Mouse (Mus musculus) cerebellum, adult 8-10 months (tissue): ENCODE results near the gene Gnl3l.

Experiments
- DNase-seq: peaks from one replicate; pipeline ENCODE4 v3.0.0; 2022

Gene Gnl3l

DNA sequence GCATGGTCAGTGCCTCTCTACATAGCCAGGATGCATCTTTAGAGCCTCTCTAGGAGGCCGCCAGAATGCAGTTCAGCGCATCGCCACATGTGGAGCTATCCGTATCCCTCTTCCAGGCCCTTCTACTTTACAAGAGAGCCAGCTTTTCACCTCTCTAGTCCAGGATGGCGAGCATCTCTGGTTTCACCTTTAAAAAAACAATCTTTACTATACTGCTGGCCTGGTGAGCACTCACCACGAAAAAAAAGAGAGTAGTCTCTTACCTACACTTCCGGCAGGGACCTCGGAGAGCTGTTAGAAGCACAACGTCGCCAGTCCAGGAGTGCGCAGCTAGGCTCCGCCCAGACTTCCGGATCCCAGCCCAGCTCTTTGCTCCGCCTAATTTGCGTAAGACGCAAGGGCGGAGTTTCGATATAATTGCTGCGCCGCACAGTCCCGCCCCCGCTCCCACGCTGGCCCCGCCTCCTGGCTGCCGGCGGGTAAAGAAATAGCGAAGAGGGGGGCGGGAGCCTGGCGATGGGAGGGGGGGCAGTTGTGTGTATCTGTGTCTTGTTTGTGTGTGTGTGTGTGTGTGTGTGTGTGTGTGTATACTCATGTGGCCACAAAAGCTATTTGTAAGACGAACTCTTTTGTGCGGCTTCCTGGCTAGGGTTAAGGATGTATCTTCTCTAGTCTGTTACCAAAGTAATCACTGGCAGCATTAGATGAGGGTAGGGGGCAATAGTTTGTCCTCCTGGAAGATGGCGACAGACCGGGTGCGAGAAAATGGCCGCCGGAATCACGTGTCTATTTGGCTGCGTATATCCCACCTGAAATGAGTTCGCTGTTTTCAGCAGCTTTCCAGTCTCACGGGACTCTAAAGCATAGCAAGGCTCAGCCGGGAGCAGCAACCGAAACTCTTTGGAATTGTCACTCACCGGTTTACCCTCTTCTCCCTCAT lies at the start of gene Gnl3l:
Gene Gnl3l (minus strand): TSS at position 385 of the 940 bp plus-strand sequence.
- DNase-seq, result peak; percentile 82

DNA sequence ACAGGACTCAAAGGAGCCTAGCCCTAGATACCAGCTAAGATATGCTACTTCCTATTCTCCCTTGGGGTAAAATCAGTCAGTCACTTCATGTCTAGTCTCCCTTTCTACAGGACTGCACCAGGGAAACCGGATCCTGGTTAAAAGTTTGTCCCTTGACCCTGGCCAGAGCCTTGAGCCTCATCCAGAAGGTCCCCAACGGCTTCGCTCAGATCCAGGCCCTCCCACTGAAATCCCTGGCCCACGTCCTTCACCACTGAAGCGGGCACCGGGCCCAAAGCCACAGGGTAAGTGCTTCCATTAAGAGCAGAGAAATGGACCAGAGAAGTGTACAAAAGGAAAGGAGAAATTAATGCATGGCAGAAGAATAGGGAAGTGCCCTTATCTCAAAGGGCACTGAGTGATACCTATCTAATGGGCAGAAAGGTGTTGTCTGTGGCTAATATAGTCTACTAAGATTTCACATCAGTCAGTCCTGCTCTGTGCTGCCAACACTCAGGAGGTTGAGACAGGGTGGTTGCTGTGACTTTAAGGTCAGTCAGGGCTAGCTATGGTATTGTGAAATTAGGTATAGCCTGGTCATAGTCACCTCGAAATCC lies 49.0 kb upstream of the Gnl3l start:
- DNase-seq, result no peak

DNA sequence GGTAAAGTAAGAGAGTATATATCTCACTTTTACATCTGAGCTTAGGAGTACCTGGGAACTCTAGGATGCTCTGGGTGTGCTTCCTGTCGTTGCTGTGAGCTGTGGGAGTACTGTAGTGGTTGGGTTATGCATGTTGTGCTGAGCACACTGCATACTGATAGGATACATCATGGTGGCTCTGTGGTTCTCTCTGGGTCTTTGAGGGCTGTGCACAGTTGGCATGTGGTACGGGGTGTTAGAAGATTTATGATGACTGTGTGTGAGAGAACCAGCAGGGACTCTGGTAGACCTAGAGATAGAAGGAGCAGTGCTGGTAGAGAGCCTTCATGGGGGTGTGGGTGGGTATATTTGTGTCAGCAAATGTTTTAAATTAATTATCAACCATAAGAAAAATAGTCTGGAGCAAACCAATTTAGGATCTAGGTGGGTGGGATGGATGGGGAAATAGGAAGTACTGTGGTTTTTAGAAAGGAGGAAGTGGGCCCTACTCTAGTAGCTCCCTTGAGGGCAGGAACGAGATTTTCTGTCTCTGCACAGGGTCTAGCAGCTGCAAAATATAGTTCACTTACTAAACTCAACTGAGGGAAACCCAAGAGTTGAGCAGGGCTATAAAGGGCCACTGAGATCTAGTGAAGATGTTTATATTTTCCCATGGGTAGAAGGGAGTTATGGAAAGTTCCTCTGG lies 44.6 kb upstream of the Gnl3l start:
- DNase-seq, result no peak

DNA sequence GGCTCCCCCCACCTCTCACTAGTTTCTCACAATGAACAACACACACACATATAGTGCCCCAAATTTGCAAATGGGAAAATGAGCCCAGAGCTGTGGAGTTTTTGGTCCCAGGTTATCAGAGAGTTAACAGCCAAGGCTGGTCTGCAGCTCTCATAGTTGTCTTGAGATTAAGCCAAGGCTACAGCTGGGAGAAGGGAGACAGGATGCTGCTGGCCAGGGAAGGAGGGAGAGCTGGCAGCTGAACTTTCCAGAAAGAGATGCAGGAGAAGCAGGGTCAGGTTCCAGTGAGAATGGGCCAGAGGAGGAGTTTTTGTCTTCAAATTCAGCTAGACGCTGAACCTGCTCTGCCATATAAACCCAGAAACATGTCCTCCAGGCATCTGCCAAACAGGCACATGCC lies 42.2 kb upstream of the Gnl3l start:
- DNase-seq, result no peak

DNA sequence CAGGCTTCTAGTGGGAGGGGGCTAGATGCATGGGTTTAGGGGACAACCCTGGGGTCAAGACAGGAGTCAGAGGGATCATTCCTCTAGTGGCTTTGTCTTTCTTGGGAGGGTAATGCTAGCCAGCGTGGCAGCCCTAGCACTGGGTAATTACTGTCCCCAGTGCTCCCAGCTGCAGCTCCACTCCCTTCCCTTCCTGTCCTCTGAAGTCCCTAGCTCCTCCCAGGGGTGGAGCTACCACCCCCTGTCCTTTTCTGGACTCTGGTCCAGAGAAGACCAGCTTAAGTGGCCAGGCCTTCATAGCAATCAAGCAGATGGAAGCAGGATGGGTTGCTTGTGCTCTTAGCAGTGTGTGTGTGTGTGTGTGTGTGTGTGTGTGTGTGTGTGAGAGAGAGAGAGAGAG lies 38.4 kb upstream of the Gnl3l start:
- DNase-seq, result no peak

DNA sequence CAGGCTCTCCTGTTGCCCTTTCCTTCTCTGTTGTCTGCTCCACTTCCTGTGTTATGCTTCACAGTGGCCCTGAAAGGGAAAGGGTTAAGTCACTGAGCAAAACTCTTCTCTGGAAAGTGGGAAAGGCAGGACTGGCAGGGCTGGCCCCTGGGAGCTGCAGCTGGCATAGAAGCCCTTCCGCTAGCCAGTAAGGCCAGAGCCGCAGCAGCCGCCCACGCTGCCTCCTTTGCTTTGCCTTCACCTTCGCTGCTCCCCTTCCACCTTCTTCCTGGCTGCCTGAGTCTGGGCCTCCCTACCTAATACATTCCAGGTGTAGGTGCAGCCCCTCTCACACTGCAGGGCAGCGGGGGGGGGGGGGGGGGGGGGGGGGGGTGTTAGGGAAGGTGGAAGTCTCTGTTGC lies 37.4 kb upstream of the Gnl3l start:
- no peak for DNase-seq

DNA sequence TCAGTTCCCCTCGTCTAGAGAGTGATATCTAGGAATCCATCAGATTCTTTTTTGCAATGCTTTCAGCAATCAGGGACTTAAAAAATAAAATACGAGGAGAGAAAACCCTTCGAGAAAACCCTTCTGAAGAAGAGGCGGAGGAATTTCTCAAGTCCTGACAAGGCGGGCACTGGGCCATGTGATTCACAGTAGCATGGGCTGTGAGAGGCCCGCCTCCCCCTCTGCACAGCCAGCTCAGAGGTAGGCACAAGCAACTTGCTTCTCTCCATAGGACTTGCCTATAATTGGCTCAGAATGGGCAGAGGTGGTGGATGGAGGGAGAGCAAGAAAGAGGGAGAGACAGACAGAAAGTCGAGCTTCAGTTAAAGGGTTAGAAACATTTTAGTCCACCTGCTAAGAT lies 33.2 kb upstream of the Gnl3l start:
- no peak for DNase-seq

DNA sequence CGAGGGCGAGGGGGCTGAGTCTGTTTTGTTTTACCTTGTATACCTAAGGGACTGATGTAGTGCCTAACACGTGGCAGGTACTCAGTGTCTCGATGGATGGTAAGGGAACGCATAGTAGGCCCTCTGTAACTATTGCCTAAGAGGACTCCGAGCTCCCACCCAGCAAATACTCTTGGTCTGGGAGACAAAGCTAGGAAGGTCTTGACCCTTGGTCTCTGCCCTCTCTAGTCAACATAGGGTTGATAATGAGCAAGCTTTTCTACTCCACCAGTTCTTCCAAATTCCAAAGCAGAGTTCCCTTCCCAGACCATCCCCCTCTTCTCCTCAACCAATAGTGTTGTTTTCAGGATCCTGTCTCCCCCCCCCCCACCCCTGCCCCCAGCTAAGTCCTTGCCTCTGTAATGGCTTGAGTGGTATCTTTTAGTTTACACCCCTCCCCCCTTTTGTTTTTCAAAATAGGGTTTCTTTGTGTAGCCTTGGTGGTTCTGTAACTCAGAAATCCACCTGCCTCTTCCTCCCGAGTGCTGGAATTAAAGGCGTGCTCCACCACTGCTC lies 32.6 kb upstream of the Gnl3l start:
- no peak for DNase-seq

DNA sequence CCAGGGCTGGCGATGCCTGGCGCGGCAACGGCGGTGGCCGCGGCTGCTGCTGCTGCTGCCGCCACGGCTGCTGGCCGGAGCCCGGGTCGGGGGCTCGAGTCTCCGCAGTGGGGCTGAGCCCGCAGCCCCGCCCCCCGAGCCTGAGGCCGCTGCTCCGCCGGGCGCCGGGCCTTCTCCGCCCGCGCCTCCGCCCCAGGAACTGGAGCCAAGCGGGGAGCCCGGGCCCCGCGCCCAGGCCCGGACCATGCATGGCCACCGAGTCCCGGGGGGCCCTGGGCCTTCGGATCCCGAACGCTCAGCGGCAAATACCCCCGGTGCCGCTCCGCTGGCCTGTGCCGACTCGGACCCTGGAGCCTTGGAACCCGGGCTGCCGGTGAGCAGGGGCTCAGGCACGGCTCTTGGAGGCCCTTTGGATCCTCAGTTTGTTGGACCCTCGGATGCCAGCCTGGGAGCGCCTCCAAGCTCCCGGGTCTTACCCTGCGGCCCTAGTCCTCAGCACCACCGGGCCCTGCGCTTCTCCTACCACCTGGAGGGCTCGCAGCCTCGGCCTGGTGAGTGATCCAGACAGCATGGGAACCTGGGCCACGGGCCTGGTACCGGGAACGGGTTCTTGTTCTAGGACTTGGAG lies 30.4 kb upstream of the Gnl3l start:
- peak; percentile 36 for DNase-seq

DNA sequence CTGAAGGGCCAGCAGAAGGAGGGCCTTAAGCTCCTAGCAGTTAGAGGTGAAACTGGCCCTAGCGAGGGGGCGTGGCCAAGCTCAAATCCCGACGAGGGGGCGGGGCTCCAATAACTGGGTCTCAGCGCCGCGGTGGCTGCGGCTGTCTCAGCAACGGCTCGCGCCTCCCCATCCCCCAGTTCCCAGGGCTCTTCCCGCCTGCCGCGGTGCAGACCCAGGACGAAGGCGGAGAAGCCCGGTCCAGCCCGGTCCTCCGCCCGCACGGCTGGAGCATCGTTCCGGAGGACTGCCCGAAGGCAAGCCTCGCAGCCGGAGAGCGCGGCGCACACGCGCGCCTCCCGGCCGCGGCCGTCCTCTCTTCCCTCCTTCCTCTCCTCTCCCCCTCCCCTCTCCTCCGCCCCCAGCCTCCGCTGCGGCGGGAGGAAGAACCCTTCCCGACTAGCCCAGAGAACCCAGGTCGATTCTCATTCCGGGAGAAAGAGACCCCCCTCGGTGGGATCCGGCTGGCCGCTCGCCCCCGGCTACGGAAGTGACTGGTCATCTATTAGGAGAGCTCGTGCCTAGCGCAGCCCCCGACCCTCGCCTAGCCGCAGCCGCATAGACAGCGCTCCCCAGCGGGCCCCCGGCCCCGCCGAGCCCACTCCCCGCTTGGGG lies 29.8 kb upstream of the Gnl3l start:
- DNase-seq, result peak; percentile 85

DNA sequence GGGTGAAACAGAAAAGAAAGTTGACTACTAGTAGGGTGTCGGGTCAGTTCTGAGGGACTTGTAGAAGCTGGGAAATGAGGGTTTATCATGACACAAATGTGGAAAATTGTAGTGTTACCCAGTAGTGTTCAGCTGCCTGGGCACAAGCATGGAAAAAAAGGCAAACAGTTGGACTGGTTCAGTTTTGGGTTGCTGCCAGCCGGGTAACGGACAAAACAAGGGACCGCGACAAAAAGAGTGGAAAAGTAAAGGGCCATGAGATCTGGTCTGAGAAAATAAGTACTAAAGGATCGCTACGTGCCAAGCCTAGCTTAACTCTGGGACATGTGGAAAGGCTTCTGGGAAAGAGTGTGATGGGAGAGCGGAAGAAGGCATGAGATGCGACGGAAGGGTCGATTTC lies 29.2 kb upstream of the Gnl3l start:
- no peak for DNase-seq

DNA sequence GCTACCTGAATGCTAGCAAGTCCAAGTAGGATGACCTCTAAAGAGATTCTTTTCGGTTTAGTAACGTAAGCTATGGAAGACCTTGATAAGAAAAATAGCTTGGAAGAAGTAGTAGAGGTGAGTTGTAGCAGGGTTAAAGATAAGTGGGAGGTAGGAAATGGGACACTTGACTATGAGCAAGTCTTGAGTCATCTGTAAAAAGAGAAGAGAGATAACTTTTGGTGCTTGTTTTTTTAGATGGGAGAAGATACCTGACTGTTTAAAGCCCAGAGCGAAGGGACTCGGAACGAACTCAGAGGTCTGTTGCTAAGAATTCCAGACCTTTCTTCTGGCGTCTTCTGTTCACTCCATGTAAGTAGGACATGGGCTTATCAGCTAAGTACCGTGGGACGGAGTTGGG lies 28.7 kb upstream of the Gnl3l start, which contains the start of gene Fgd1:
Gene Fgd1 (plus strand): TSS at position 301 of the 400 bp plus-strand sequence.
- DNase-seq, result no peak

DNA sequence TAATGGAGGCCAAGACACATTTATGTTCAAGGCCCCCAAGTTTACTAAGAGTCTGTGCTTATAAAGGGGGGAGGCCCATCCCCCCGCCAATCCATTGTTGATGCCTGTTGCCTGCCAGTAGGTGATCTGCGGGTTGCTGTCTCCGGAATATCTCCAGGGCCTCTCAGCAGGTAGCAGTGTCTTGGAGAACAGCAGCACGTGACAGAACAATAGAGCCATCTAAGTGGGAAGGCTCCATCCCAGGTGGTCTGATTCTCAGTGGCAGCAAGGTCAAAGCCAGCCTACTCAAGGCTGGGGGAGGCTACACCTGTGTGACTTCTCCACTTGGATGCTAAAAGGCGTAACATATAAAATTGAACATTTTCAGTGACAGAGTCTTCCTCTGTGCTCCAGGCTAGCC lies 24.1 kb upstream of the Gnl3l start:
- no peak for DNase-seq

DNA sequence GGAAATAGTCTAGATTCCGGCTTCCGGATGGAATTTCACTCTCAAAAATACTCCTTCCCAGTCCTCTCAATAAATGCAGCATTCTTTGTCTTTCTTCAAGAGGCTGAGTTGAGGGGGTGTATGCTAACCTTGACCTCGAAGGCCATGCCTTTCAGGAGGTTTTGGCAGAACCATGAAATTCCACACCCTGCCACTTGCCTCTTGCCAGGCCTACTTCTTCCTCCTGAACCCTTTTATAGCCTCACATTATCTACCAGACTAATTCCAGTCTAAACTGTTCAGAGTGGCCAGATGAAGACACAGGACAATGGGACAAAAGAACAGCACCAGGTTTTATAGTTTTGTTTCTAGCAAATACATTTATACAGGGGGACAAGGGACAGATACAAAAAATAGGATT lies 14.3 kb upstream of the Gnl3l start:
- no peak for DNase-seq

DNA sequence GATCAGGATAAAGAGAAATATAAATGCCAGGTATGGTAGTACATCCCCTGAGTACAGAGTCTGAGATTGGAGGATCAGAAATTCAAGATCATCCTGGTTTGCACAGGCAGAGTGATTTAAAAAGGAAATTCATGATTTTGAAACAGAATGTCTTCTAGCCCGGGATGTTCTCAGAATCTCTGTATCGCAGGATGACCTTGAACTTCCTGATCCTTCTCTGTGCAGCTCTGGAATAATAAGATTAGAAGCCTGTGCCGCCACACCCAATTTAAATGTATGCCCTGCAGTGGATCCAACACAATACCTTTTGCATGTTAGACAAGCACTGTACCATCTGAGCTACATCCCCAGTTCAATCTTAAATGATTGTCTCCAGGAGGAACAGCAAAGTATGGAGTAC lies 1.7 kb upstream of the Gnl3l start:
- no peak for DNase-seq

DNA sequence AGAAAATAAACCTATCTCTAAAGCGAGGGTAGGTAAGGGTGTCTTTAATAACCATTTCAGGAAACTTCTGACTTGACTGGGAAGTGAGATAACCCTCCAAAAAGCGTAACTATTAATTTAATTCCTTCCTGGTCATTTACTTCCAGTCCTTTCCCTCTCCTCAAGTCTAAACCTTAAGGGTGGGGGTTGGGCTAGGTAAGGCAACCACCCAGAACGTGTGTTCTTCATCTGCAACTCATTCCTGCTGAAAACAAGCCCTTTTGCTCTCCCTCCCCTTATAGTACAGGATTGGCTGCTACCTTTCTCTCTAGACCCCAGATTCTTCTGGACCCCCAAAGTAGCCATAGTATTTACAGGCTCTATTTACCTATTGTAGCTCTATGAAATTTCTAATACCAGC lies 775 bp upstream of the Gnl3l start:
- DNase-seq, result peak; percentile 16

DNA sequence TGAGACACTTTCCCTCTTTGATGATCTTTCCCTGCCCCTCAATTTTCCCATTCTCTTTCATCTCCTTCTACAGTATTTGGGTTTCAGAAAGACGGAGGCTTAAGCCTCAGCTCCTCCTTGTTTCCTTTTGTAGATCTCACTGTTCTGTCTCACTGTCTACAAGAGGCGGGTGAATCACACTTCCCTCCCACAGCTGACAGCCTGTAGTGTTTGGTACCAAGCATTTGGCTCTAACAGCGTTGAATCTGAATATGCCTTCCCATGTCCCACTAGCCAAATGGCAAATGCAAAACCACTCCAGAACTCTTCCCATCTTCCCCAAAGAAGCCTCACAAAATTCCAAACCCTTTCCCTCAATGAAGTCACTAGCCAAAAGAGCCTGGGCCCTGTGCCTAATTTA lies 20.3 kb downstream of the Gnl3l start:
- DNase-seq, result no peak

DNA sequence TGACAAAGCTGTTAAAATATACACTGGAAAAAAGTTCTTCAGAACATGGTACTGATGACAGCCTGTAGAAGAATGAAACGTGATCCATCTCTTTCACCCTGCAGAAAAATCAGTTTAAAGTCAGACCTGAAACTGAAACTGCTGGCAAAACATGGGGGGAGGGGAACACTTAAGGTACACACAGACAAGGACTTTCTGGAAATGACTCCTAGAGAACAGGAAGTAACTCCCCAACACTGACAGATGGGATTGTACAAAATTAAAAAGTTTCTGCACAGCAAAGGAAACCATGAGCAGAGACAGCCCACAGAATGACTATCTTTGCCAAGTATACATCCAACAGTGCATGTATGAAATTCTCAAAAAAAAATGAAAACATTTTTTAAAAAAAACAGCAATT lies 35.5 kb downstream of the Gnl3l start:
- DNase-seq, result no peak

DNA sequence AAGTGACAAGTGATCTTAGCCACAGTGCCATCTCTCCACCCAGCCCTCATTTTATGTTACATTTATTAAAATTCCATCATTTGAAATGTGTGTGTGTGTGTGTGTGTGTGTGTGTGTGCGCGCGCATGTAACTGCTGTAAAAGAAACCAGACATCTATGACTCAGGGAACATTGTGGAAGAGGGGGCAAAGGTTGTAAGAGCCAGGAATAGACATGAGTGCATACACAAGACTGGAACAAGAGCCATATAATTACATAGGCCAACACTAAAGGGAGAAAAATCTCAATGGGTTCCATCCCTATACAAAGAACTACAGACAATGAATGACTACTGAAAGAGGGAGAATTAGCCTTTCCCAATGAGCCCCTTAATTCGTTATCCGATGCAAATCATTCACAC lies 41.7 kb downstream of the Gnl3l start:
- DNase-seq, result no peak

DNA sequence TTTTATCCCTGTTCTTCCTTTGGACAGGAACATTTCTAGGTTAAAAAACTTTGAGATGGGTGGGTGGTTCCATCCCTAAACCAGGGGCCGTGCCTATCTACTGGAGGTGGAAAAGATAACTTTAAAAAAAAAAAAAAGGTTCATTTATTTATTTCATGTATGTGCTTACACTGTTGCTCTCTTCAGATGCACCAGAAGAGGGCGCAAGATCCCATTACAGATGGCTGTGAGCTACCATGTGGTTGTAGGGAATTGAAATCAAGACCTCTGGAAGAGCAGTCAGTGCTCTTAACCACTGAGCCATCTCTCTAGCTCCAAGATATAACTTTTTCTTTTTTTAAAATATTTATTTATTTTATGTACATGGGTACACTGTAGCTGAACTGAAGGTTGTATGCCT lies 54.1 kb downstream of the Gnl3l start:
- no peak for DNase-seq

DNA sequence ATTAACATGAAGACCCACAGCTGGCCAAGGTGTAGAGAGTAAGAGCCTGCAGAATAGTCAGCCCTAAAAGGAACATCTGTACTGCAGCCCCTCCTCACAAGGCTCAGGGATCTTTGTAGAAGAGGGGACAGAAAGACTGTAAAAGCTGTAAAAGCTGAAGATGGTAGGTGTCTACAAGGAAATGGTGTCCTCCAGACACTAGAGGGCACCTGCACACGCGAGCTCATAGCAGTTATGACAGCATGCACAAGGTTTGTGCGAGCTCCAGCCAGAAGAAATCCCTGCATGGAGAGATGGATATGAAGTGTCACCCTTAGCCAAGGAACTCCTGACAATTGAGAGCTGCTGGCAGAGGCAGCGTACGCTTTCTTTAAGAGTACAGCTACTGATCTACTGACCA lies 56.4 kb downstream of the Gnl3l start:
- DNase-seq, result no peak

DNA sequence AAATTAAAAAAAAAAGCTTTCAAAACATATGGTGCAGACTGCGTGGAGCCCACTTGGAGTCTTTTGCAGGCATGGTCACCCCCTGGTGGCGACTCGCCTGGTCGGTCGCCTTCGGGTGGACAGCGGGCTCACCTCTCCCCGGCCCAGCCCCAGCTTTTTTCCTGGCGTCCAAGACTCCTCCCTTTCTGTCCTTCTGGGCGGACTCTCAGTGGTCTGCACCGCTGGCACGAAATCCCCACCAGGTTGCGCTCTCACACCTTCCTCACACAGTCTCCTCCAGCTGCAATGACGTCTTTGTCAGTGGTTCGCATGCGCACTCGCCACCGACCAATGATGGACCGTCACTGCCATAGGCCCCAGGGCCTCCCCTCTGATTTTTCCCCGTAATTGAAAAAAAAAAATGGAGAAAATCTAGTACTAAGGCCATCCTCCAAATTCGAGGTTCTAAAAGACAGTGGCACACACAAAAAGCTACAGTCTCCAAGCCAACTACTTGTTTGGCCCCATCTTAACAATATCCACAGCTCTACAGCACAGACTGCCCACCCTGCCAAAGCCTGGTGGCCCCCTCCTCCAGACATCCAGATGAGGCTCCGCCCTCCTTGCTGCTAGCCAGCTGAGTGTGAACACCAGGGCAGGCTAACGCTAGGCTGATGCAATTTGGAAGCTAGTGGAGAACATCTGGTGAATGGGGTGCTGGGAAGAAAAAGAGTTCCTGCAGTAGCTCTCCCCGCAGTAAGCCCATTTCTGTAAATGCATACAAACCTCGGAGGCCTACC lies 60.4 kb downstream of the Gnl3l start:
- DNase-seq, result peak; percentile 5
